Mouse (Mus musculus) lung, postnatal 0 days (tissue): Measurements from ENCODE around the gene Ctdspl2. TPM values are rescaled to one million over a fixed set of nuclear protein-coding genes. Genes with fewer than 3 reads are reported as not detected.

Source experiments
- ATAC-seq: fragments of 200-750 bp; cut with Nextera tagmentation; 2 replicates; pipeline ENCODE4 v1.8.0; 2017; ENCODE audit warnings: moderate library complexity
- DNase-seq: peaks from one replicate; pipeline ENCODE4 v3.0.0-alpha.2; 2016; ENCODE audit warnings: low spot score
- H3K27ac ChIP-seq: fragments of 300-500 bp; sonication (generic); 2 replicates; pipeline ENCODE4 v1.5.1; 2014; ENCODE audit warnings: antibody characterized with exemption, mild to moderate bottlenecking, low read length, mixed read lengths
- H3K27me3 ChIP-seq: fragments of 300-500 bp; sonication (generic); replicated peaks from 2 replicates; pipeline ENCODE4 v1.6.1; 2014; ENCODE audit warnings: low read length, mixed read lengths; ENCODE audit not compliant: insufficient read depth
- H3K36me3 ChIP-seq: fragments of 300-500 bp; sonication (generic); 2 replicates; pipeline ENCODE4 v1.6.1; 2014; ENCODE audit warnings: low read length, mixed read lengths; ENCODE audit not compliant: insufficient read depth
- H3K4me1 ChIP-seq: fragments of 300-500 bp; sonication (generic); 2 replicates; pipeline ENCODE4 v1.6.1; 2014; ENCODE audit warnings: antibody characterized with exemption, low read depth, low read length, mixed read lengths; ENCODE audit not compliant: insufficient read depth
- H3K4me2 ChIP-seq: fragments of 300-500 bp; sonication (generic); replicated peaks from 2 replicates; pipeline ENCODE4 v1.6.1; 2014; ENCODE audit warnings: low read depth, mild to moderate bottlenecking, low read length, moderate library complexity, mixed read lengths
- H3K4me3 ChIP-seq: fragments of 300-500 bp; sonication (generic); 2 replicates; pipeline ENCODE4 v1.5.1; 2014; ENCODE audit warnings: low read depth, low read length
- H3K9ac ChIP-seq: fragments of 300-500 bp; sonication (generic); replicated peaks from 2 replicates; pipeline ENCODE4 v1.6.1; 2014; ENCODE audit warnings: low read depth, mild to moderate bottlenecking
- H3K9me3 ChIP-seq: fragments of 300-500 bp; sonication (generic); 2 replicates; pipeline ENCODE4 v1.6.1; 2016; ENCODE audit warnings: low read length, mixed read lengths
- CTCF ChIP-seq: IDR thresholded peaks from 2 replicates; pipeline ENCODE4 v1.5.1; 2016; ENCODE audit warnings: antibody characterized with exemption, mild to moderate bottlenecking
- EP300 ChIP-seq: IDR thresholded peaks from 2 replicates; pipeline ENCODE4 v1.6.1; 2016; ENCODE audit warnings: antibody characterized with exemption, mild to moderate bottlenecking, control low read depth
- WGBS: fragments of 180-500 bp; shearing (Covaris S2); extraction: QIAGEN DNeasy Blood & Tissue Kit; methylation state at CpG from one replicate; pipeline ENCODE4 v1.1.7; 2014; 5-methylcytosine and 5-hydroxymethylcytosine counted together
- microRNA-seq: library from miRNA; unstranded; fragments of <30 nt; microRNA quantifications from one replicate; pipeline ENCODE4, GENCODE M21; 2016
- polyA plus RNA-seq: library from polyadenylated mRNA; unstranded; fragments of >200 nt; fragmentation: Nextera tagmentation; extraction: Ambion mirVana; gene quantifications from 2 replicates; pipeline ENCODE4 v1.2.1, GENCODE M21; 2015

Ctdspl2 gene
- polyA plus RNA-seq, 1 experiment from 2014 or later: 23.8 TPM

- DNase-seq: no peak
- no peak overlapping the region for H3K27ac ChIP-seq
- H3K4me1 ChIP-seq: no peaks in the 10 kb centered on the region
- no peak for ATAC-seq
- H3K9me3 ChIP-seq: no peaks in the 10 kb centered on the region
- no peaks in the 10 kb centered on the region for H3K27me3 ChIP-seq
- TF ChIP-seq EP300 (no peak), CTCF (no peak)
- H3K36me3 ChIP-seq: peaks cover 15% of the 10 kb centered on the region; the same call in 1 of the 2 replicates
- no peak overlapping the region for H3K9ac ChIP-seq
- no peak overlapping the region for H3K4me2 ChIP-seq
- no peak overlapping the region for H3K4me3 ChIP-seq
Observed at GRCm38 (mm10) chr2:122043926-122044325, 88.1 kb downstream of the Ctdspl2 start.

GRCm38 (mm10) chr2:122059365-122060115, 103.7 kb downstream of the Ctdspl2 start:
- H3K4me1 ChIP-seq: no peaks in the 10 kb centered on the region
- WGBS: 88% methylated on average over 11 of the region's 11 CpGs
- no peak overlapping the region for H3K4me2 ChIP-seq
- H3K4me3 ChIP-seq: no peak overlapping the region
- no peaks in the 10 kb centered on the region for H3K9me3 ChIP-seq
- H3K27ac ChIP-seq: no peak overlapping the region
- H3K27me3 ChIP-seq: no peaks in the 10 kb centered on the region
- TF ChIP-seq EP300 (no peak), CTCF (no peak)
- ATAC-seq (no peak), DNase-seq (no peak)
- H3K9ac ChIP-seq: no peak overlapping the region
- peaks cover 26% of the 10 kb centered on the region; the same call in 1 of the 2 replicates for H3K36me3 ChIP-seq

Small RNA genes within 50 kb of the gene (microRNA-seq; reads per million reads assigned to microRNA genes)
- not detected for gene Gm47314

Other genes starting within 250 kb of the Ctdspl2 start
- gene Frmd5, start 148.9 kb upstream of the Ctdspl2 start, polyA plus RNA-seq: 2.0 and 3.1 TPM in 2 replicates
- gene Casc4, start 89.0 kb upstream of the Ctdspl2 start, polyA plus RNA-seq: 19.7 and 24.3 TPM in 2 replicates
- 0.05 and 0.17 TPM in 2 replicates for gene Mageb3, start 91 bp downstream of the Ctdspl2 start, polyA plus RNA-seq
- gene Eif3j1, start 72.5 kb downstream of the Ctdspl2 start, polyA plus RNA-seq: 9.6 and 10.0 TPM in 2 replicates
- 4.1 and 4.3 TPM in 2 replicates for gene Spg11, start 162.4 kb downstream of the Ctdspl2 start, polyA plus RNA-seq
- 655 and 745 TPM in 2 replicates for gene B2m, start 191.7 kb downstream of the Ctdspl2 start, polyA plus RNA-seq
- not detected in 2 replicates for gene Trim69, start 204.7 kb downstream of the Ctdspl2 start, polyA plus RNA-seq
- gene Patl2, start 230.2 kb downstream of the Ctdspl2 start, polyA plus RNA-seq: not detected in 2 replicates
- not detected in 2 replicates for gene Terb2, start 230.3 kb downstream of the Ctdspl2 start, polyA plus RNA-seq